Mouse (Mus musculus) hindbrain, postnatal 0 days (tissue): ENCODE measurements around the gene Ranbp3l. TPM values are rescaled to one million over a fixed set of nuclear protein-coding genes. Genes with fewer than 3 reads are reported as not detected.

Experiments
- ATAC-seq: fragments of 200-750 bp; cut with Nextera tagmentation; 2 replicates; pipeline ENCODE4 v1.8.0; 2017; ENCODE audit warnings: mild to moderate bottlenecking, moderate TSS enrichment, moderate library complexity
- DNase-seq: peaks from one replicate; pipeline ENCODE4 v3.0.0-alpha.2; 2015; ENCODE audit warnings: low spot score
- H3K27ac ChIP-seq: fragments of 300-500 bp; sonication (generic); 2 replicates; pipeline ENCODE4 v1.5.1; 2014; ENCODE audit warnings: mild to moderate bottlenecking
- H3K27me3 ChIP-seq: fragments of 300-500 bp; sonication (generic); 2 replicates; pipeline ENCODE4 v1.6.1; 2014; ENCODE audit warnings: low read length, mixed read lengths; ENCODE audit not compliant: insufficient read depth
- H3K36me3 ChIP-seq: fragments of 300-500 bp; sonication (generic); 2 replicates; pipeline ENCODE4 v1.6.1; 2014; ENCODE audit warnings: low read length, mixed read lengths; ENCODE audit not compliant: insufficient read depth
- H3K4me1 ChIP-seq: fragments of 300-500 bp; sonication (generic); 2 replicates; pipeline ENCODE4 v1.6.1; 2014; ENCODE audit warnings: antibody characterized with exemption, low read length, mixed read lengths; ENCODE audit not compliant: insufficient read depth
- H3K4me2 ChIP-seq: fragments of 300-500 bp; sonication (generic); 2 replicates; pipeline ENCODE4 v1.6.1; 2014; ENCODE audit warnings: low read depth, mild to moderate bottlenecking, low read length, moderate library complexity, mixed read lengths
- H3K4me3 ChIP-seq: fragments of 300-500 bp; sonication (generic); 2 replicates; pipeline ENCODE4 v1.5.1; 2014; ENCODE audit warnings: low read length
- H3K9ac ChIP-seq: fragments of 300-500 bp; sonication (generic); replicated peaks from 2 replicates; pipeline ENCODE4 v1.6.1; 2014; ENCODE audit warnings: mild to moderate bottlenecking, low read length, moderate library complexity, mixed read lengths
- H3K9me3 ChIP-seq: fragments of 300-500 bp; sonication (generic); 2 replicates; pipeline ENCODE4 v1.6.1; 2016; ENCODE audit warnings: low read length, mixed read lengths
- CTCF ChIP-seq: IDR thresholded peaks from 2 replicates; pipeline ENCODE4 v1.5.1; 2016; ENCODE audit warnings: antibody characterized with exemption, control low read depth, low read depth
- WGBS: fragments of 180-500 bp; shearing (Covaris S2); extraction: QIAGEN DNeasy Blood & Tissue Kit; methylation state at CpG from one replicate; pipeline ENCODE4 v1.1.7; 2014; 5-methylcytosine and 5-hydroxymethylcytosine counted together
- polyA plus RNA-seq: library from polyadenylated mRNA; unstranded; fragments of >200 nt; fragmentation: Nextera tagmentation; extraction: Ambion mirVana; gene quantifications from 2 replicates; pipeline ENCODE4 v1.2.1, GENCODE M21; 2015
- total RNA-seq: library from RNA; depleted of rRNA; stranded (reverse); fragments of >200 nt; gene quantifications from 2 replicates; pipeline ENCODE4 v1.2.3, GENCODE M21; 2014

Gene Ranbp3l
- total and polyA plus RNA-seq, 2 experiments from 2014 or later = 16.2 to 17.9 TPM

DNA sequence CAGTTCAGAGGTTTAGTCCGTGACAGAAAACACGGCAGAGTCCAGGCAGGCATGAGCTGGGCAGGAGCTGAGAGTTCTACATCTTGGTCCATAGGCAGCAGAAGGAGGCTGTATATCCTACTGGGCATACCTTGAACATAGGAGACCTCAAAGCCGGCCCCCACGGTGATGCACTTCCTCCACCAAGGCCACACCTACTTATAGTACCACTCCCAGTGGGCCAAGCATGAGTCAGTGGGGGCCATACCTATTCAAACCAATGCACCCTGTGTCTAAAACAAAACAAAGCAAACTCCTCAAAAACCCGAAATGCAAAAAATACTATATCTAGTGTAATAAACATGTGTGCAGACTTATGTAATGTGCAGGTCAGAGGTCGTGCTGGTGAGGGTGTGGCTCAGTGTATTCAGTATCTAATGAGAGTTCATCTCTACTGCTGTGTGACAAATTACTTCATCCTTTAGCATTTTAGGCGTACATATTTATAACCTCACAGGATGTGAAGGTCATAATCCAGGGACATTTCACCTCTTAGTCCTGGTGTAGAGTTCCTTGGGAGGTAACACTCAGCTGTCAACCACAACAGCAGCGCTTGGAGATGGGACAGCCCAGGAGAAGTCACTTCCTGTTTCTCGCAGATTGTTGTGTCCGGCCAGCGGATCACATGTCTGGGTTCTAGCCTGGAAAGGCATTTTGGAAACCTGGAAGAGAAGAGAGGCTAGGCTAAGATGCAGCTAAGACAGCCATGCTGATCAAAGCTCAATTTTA is 126.0 kb downstream of the Ranbp3l start:
- Histone ChIP-seq H3K9me3 (no peaks in the 10 kb centered on the region), H3K27me3 (no peaks in the 10 kb centered on the region), H3K4me2 (no peak overlapping the region), H3K27ac (no peak overlapping the region), H3K4me3 (no peak overlapping the region), H3K4me1 (no peaks in the 10 kb centered on the region), H3K9ac (no peak overlapping the region), H3K36me3 (peaks cover 16% of the 10 kb centered on the region; the same call in 1 of the 2 replicates)
- ATAC-seq (peak; percentile 35; the same call in 1 of the 2 replicates), DNase-seq (no peak)
- TF ChIP-seq CTCF = no peak
- 76% methylated on average over 11 of the region's 11 CpGs for WGBS

DNA sequence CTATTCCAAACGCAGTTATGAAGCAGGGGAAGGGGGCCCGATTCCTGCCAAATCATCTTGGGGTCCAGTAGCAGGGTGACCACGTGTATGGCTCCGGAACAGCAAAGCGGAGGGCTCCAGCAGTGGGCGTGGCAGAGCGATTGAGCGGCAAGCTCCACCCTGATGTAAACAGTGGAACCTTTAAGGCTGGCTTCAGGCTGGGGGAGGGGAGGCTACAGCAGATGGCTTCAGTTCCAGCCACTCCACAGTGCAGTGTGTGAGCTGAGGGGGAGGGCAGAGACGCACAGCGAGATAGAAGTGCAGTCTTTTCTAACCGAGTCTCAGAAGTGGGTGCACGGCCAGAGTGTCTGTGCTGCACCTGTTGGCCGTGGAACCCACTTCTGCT is 126.6 kb downstream of the Ranbp3l start:
- ATAC-seq = peak; percentile 87
- Histone ChIP-seq H3K27me3 (no peaks in the 10 kb centered on the region), H3K27ac (no peak overlapping the region), H3K4me3 (no peak overlapping the region), H3K4me2 (0 out of 2 replicates have a peak overlapping the region, but pooled peaks have one; percentile 7), H3K9ac (no peak overlapping the region), H3K36me3 (peaks cover 16% of the 10 kb centered on the region; the same call in 1 of the 2 replicates), H3K9me3 (no peaks in the 10 kb centered on the region), H3K4me1 (no peaks in the 10 kb centered on the region)
- DNase-seq = peak; percentile 63
- 23% methylated on average over 13 of the region's 13 CpGs for WGBS
- no peak for TF ChIP-seq CTCF

DNA sequence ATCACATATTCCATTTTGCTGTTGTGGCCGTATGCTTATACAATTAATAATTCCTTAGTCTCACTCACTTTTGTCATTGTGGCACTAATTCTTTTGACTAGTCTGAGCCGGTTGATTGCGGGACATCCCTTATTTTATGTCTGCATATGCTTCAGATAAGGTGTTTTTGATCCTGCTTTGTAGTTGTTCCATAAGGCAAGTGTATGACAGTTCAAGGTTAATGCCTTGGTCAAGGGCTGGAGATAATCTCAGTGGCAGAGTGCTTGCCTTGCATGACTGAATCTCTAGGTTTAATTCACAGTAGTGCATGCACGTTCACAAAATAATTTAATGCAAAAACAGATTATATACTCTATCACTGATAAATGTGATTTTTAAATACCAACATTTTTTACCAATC is 129.1 kb downstream of the Ranbp3l start:
- Histone ChIP-seq H3K9me3 (no peaks in the 10 kb centered on the region), H3K27ac (no peak overlapping the region), H3K4me1 (no peaks in the 10 kb centered on the region), H3K27me3 (no peaks in the 10 kb centered on the region), H3K36me3 (peaks cover 25% of the 10 kb centered on the region; the same call in 1 of the 2 replicates), H3K4me2 (no peak overlapping the region), H3K4me3 (no peak overlapping the region), H3K9ac (no peak overlapping the region)
- TF ChIP-seq CTCF = no peak
- 90% methylated on average over 4 of the region's 4 CpGs for WGBS
- DNase-seq (no peak), ATAC-seq (no peak)

DNA sequence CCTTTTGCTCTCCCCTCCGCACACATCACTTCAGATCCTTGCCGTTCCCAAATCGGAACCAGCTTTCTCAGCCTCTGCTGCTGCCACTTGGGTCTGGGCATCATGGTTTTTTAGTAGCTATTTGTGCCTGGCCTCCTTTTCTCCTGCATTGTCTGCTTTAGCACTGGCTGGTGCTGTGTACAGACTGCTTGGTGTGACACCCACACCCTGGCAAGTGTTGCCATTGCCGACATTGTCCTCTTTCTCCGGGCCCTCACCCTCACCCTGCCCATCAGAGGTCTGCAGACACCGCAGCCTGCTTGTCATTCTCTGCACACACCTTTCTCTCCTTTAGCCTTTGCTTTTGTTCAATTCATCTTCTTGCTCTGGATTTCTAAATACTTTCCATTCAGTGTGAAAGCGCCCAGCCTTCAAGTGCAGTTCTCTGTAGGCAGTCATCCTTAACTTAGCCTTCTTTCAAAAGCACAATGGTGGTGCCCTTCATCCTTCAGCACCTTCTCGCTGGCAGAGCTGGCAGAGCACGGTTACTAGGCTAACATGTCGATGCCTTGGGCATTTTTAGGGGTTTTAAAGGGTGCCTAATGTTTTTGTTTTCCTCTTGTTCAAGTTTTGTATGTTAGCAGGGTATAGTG is 132.8 kb downstream of the Ranbp3l start:
- H3K9ac ChIP-seq = no peak overlapping the region
- H3K27me3 ChIP-seq = no peaks in the 10 kb centered on the region
- no peaks in the 10 kb centered on the region for H3K4me1 ChIP-seq
- DNase-seq = peak; percentile 46
- H3K9me3 ChIP-seq = no peaks in the 10 kb centered on the region
- peak; percentile 91 for ATAC-seq
- peak overlapping the region; percentile 64 for H3K27ac ChIP-seq
- no peak for TF ChIP-seq CTCF
- WGBS = 69% methylated on average over 10 of the region's 10 CpGs
- no peak overlapping the region for H3K4me3 ChIP-seq
- no peak overlapping the region for H3K4me2 ChIP-seq
- H3K36me3 ChIP-seq = peaks cover 29% of the 10 kb centered on the region; the same call in 1 of the 2 replicates

DNA sequence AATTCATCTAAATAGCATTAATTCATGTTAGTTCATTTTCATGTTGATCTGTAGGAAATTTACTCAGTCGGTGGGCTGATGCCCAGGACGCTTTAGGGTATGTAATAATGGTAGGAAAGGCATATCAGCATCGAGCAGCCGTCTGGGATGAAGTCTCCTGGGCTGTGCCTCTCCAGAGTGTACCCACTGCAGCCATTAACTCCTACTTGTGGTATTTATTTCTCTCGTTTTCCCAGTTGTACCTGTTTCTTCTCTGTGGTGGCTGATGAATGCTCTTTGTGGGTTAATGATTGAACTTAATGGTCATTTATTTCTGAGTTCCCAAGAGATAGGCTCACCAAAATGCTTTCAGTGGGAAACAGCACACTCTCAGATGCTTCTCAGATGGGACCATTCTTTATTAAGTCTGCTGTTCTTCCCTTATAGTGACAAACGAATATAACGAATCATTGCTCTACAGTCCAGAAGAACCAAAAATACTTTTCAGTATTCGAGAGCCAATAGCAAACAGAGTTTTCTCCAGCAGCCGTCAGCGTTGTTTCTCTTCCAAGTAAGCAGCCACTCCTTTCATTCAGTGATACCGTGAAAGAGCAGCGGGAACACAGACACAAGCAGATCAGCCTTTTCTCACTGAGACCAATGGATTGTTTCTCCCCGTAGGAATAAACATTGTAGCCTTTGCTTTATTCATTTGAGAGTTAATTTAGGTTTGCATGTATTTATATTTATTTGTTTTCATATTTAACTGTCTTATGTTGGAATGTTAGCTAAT is 138.7 kb downstream of the Ranbp3l start:
- no peak overlapping the region for H3K9ac ChIP-seq
- no peak overlapping the region for H3K4me3 ChIP-seq

DNA sequence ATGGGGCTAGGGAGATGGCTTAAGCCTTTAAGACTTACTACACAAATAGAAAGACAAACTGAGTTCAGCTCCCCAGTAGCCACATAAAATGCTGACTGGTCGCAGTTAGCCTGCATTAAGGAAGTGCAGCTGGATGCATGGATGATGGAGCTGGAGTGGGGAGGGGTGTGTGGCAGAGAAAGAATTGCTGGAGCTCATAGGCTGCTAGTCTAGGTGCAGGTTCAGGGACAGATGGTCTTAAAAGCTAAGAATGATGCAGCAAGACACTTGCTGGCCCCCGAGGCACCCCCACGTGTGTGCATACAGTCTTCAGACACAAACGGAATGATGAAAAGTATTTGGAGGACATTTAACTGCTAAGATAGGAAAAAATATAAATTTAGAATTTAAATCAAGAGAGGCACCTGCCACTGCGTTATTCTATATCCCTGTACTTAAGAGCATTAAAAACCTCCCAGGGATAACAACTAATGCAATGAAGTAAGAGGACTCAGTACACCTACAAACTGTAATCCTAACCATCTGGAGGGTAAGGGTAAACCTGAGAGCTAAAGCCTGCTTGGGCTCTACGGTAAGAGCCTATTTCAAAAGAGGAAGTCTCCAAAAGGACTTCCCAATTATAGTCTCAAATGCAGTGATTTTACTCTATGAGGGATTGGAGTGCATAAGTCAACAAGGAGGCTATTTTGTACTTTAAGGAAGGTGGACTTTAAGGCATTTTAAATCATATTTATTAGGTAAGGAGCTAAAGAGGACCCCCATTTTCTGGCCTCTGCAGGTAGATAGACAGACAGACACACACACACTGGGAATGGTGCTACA is 143.0 kb downstream of the Ranbp3l start:
- WGBS = 80% methylated on average over 6 of the region's 6 CpGs
- Histone ChIP-seq H3K27me3 (no peaks in the 10 kb centered on the region), H3K4me1 (no peaks in the 10 kb centered on the region), H3K27ac (no peak overlapping the region), H3K4me3 (no peak overlapping the region), H3K9me3 (no peaks in the 10 kb centered on the region), H3K9ac (no peak overlapping the region), H3K4me2 (no peak overlapping the region), H3K36me3 (peaks cover 37% of the 10 kb centered on the region; the same call in 1 of the 2 replicates)
- DNase-seq (no peak), ATAC-seq (no peak)
- TF ChIP-seq CTCF = no peak

More for the DNA sequence above, 138.7 kb downstream of the Ranbp3l start:
- no peak overlapping the region for H3K4me2 ChIP-seq
- TF ChIP-seq CTCF = no peak
- ATAC-seq (no peak), DNase-seq (no peak)
- 81% methylated on average over 13 of the region's 13 CpGs for WGBS
- H3K4me1 ChIP-seq = no peaks in the 10 kb centered on the region
- no peaks in the 10 kb centered on the region for H3K9me3 ChIP-seq
- H3K27ac ChIP-seq = no peak overlapping the region
- H3K27me3 ChIP-seq = no peaks in the 10 kb centered on the region
- H3K36me3 ChIP-seq = peaks cover 22% of the 10 kb centered on the region; the same call in 1 of the 2 replicates
